Mouse (Mus musculus) lung, adult 2 months (tissue): Measurements from ENCODE around the gene Spindoc.

ENCODE experiments used
- CTCF ChIP-seq: fragments of 200-500 bp; IDR thresholded peaks from 2 replicates; pipeline ENCODE4 v1.5.1; 2011; ENCODE audit warnings: mild to moderate bottlenecking, low read length, control low read depth; ENCODE audit not compliant: insufficient read depth
- POLR2A ChIP-seq: fragments of 200-500 bp; IDR thresholded peaks from 2 replicates; pipeline ENCODE4 v1.6.1; 2011; ENCODE audit warnings: low read depth, mild to moderate bottlenecking, control low read depth, low read length, borderline replicate concordance; ENCODE audit errors: extremely low read depth

DNA sequence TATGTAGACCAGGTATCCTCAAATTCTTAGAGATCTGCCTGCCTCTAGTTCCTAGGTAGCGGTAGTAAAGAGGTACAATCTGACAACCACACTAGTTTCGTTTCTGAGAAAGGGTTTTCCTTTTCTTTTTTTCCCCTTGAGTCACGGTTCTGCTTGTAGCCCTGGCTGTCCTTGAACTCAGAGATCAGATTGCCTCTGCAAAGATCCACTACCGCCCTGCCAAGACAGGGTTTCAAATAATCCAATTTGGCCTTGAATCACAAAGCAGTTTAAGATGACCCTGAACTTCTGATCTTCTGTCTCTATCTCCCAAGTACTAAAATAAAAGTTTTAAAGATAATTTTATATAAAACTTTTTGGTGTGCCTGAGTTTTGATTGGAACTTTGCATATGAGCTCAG, 65.1 kb downstream of the Spindoc start:
- TF ChIP-seq CTCF (no peak), POLR2A (no peak)
